Mouse (Mus musculus) testis, adult 2 months (tissue): ENCODE measurements around the gene Plcb1. TPM values are rescaled to one million over a fixed set of nuclear protein-coding genes. Genes with fewer than 3 reads are reported as not detected.

ENCODE experiments used
- H3K27ac ChIP-seq: fragments of 200-500 bp; 2 replicates; pipeline ENCODE4 v1.5.1; 2012; ENCODE audit warnings: low read depth, low read length; ENCODE audit not compliant: control insufficient read depth, insufficient read depth
- H3K27me3 ChIP-seq: fragments of 200-500 bp; 2 replicates; pipeline ENCODE4 v1.6.1; 2012; ENCODE audit warnings: mild to moderate bottlenecking, low read length, moderate library complexity; ENCODE audit not compliant: control insufficient read depth, insufficient read depth
- H3K36me3 ChIP-seq: fragments of 200-500 bp; 2 replicates; pipeline ENCODE4 v1.6.1; 2012; ENCODE audit warnings: mild to moderate bottlenecking, low read length; ENCODE audit not compliant: control insufficient read depth, insufficient read depth
- H3K4me1 ChIP-seq: fragments of 200-500 bp; 2 replicates; pipeline ENCODE4 v1.6.1; 2012; ENCODE audit warnings: low read length; ENCODE audit not compliant: control insufficient read depth, insufficient read depth
- H3K4me3 ChIP-seq: fragments of 200-500 bp; 2 replicates; pipeline ENCODE4 v1.5.1; 2012; ENCODE audit warnings: low read depth, mild to moderate bottlenecking, low read length, moderate library complexity, mixed read lengths; ENCODE audit not compliant: control insufficient read depth
- CTCF ChIP-seq: fragments of 200-500 bp; IDR thresholded peaks from 2 replicates; pipeline ENCODE4 v1.5.1; 2012; ENCODE audit warnings: low read depth, mild to moderate bottlenecking, inconsistent platforms, low read length, moderate library complexity; ENCODE audit not compliant: control insufficient read depth, insufficient read depth, insufficient replicate concordance
- POLR2A ChIP-seq: fragments of 200-500 bp; IDR thresholded peaks from 2 replicates; pipeline ENCODE4 v1.6.1; 2012; ENCODE audit warnings: low read depth, mild to moderate bottlenecking, inconsistent platforms, low read length, moderate library complexity; ENCODE audit not compliant: control insufficient read depth
- polyA plus RNA-seq: library from polyadenylated mRNA; depleted of rRNA; stranded (reverse); fragments of >200 nt; gene quantifications from 2 replicates; pipeline ENCODE4 v1.2.3, GENCODE M21; 2012

The Plcb1 gene
- polyA plus RNA-seq, 1 experiment: 0.90 TPM

GRCm38 (mm10) chr2:134856691-134857090, 70.8 kb downstream of the Plcb1 start:
- no peak overlapping the region for H3K27ac ChIP-seq
- H3K27me3 ChIP-seq: no peaks in the 10 kb centered on the region
- TF ChIP-seq POLR2A (no peak), CTCF (no peak)
- no peaks in the 10 kb centered on the region for H3K4me1 ChIP-seq
- no peaks in the 10 kb centered on the region for H3K36me3 ChIP-seq
- H3K4me3 ChIP-seq: no peak overlapping the region

- TF ChIP-seq CTCF (no peak), POLR2A (no peak)
- Histone ChIP-seq H3K4me3 (no peak overlapping the region), H3K27ac (no peak overlapping the region), H3K27me3 (no peaks in the 10 kb centered on the region), H3K4me1 (no peaks in the 10 kb centered on the region), H3K36me3 (no peaks in the 10 kb centered on the region)
Measured at GRCm38 (mm10) chr2:134864985-134865645, 79.2 kb downstream of the Plcb1 start.

DNA sequence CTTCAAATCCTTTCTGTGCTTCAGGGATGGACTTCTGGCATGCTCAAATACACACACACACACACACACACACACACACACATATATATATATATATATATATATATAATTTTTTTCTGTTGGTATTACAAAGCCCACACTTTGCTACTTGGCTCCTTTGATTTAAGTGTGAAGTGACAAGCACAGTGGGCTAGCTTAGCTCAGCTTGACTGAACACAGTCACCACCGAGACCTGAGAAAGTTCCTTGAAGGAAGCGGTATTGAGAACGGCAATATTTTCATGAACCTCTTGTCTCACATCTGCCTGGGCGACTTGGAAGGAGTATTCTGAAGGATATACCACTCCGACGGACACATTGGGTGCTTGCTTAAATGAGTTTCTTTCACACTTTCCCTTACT, 81.5 kb downstream of the Plcb1 start:
- no peaks in the 10 kb centered on the region for H3K27me3 ChIP-seq
- H3K4me3 ChIP-seq: no peak overlapping the region
- TF ChIP-seq CTCF (no peak), POLR2A (no peak)
- no peaks in the 10 kb centered on the region for H3K36me3 ChIP-seq
- H3K27ac ChIP-seq: no peak overlapping the region
- no peaks in the 10 kb centered on the region for H3K4me1 ChIP-seq

GRCm38 (mm10) chr2:134871692-134872489, 86.0 kb downstream of the Plcb1 start:
- Histone ChIP-seq H3K36me3 (no peaks in the 10 kb centered on the region), H3K4me3 (no peak overlapping the region), H3K27ac (peak overlapping the region; percentile 18; the same call in 1 of the 2 replicates), H3K4me1 (no peaks in the 10 kb centered on the region), H3K27me3 (no peaks in the 10 kb centered on the region)
- TF ChIP-seq CTCF (no peak), POLR2A (no peak)

DNA sequence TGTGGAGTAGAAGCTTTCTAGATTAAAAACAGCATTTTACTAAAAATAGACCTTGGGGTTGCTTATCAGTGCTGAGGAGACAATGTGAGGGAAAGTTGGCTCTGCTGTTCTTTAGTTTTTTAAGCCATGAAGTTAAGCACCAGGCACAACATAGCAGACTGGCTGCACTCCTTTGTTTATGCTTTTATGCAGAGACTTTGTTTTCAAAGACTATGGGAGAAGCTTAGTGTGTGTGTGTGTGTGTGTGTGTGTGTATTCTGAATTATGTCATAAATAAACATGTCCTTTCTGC, 86.6 kb downstream of the Plcb1 start:
- H3K4me1 ChIP-seq: no peaks in the 10 kb centered on the region
- H3K27ac ChIP-seq: no peak overlapping the region
- H3K36me3 ChIP-seq: no peaks in the 10 kb centered on the region

DNA sequence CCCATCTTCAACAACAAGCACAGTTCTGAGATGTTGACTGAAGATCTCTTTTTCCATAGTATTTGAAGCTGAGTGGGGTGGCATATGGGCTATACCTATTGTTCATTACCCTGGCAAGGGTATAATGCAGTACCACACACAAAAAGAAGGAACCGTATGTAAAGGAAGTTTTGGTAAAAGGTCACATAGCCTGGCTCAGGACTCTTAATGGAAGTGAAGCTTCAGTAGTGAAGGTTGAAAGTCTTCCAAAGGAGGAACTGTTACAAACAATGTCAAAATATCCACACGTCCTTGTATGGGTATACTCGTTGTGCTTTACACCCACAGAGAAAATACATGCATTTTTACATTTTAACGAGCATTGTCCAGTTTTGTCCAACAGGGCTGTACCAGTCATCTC, 91.3 kb downstream of the Plcb1 start:
- H3K4me3 ChIP-seq: no peak overlapping the region
- H3K27me3 ChIP-seq: no peaks in the 10 kb centered on the region
- H3K36me3 ChIP-seq: no peaks in the 10 kb centered on the region
- no peak overlapping the region for H3K27ac ChIP-seq
- no peak for TF ChIP-seq CTCF
- no peak for TF ChIP-seq POLR2A
- no peaks in the 10 kb centered on the region for H3K4me1 ChIP-seq

More for the DNA sequence above, 86.6 kb downstream of the Plcb1 start:
- TF ChIP-seq CTCF: no peak
- no peak for TF ChIP-seq POLR2A
- no peaks in the 10 kb centered on the region for H3K27me3 ChIP-seq
- H3K4me3 ChIP-seq: no peak overlapping the region

DNA sequence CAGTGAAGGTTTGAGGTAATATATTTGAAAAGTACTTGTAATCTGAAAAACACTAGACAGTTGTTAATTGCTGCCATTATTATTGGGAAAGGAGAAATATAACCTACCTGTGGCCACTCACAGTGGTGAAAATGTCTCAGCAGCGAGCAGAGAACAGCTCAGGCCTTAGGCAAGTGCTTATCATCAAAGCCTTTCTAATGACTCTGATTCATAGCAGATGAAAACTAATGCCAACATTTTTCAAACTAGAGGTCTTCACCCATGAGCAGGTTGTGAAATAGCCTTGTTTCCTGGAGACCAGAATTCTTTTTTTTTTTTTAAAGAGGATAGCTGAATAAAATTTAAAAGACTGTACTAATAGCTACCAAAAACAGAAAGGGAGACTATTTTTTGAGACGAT, 105.3 kb downstream of the Plcb1 start:
- no peak overlapping the region for H3K4me3 ChIP-seq
- H3K27me3 ChIP-seq: no peaks in the 10 kb centered on the region
- no peaks in the 10 kb centered on the region for H3K4me1 ChIP-seq
- no peak overlapping the region for H3K27ac ChIP-seq
- no peaks in the 10 kb centered on the region for H3K36me3 ChIP-seq
- TF ChIP-seq CTCF (no peak), POLR2A (no peak)

DNA sequence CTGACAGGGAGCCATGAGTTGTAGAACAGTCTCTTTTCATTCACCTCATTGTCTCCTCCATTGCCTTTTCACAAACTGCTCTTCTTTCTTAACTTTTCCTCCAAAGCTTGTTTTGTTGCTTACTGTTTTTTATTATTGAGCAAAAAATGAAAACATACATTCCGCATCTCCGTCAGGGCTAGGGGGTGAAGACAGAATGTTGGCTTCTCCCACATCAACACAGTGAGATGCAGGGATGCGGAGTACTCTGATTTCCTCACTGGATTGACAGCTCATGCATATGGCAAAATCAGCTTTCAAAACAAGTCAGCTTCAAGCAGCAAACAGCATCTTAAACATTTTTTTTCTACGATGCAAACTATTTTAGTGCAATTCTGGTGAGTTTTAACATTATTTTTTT, 108.9 kb downstream of the Plcb1 start:
- Histone ChIP-seq H3K27ac (no peak overlapping the region), H3K4me3 (no peak overlapping the region), H3K4me1 (no peaks in the 10 kb centered on the region), H3K27me3 (no peaks in the 10 kb centered on the region), H3K36me3 (no peaks in the 10 kb centered on the region)
- TF ChIP-seq CTCF (no peak), POLR2A (no peak)
